Mouse (Mus musculus): ENCODE results near the gene Tsc22d4. TPM values are rescaled to one million over a fixed set of nuclear protein-coding genes. Genes with fewer than 3 reads are reported as not detected.

Gene Tsc22d4
- polyA plus RNA-seq, 1 experiment = 133 TPM

DNA sequence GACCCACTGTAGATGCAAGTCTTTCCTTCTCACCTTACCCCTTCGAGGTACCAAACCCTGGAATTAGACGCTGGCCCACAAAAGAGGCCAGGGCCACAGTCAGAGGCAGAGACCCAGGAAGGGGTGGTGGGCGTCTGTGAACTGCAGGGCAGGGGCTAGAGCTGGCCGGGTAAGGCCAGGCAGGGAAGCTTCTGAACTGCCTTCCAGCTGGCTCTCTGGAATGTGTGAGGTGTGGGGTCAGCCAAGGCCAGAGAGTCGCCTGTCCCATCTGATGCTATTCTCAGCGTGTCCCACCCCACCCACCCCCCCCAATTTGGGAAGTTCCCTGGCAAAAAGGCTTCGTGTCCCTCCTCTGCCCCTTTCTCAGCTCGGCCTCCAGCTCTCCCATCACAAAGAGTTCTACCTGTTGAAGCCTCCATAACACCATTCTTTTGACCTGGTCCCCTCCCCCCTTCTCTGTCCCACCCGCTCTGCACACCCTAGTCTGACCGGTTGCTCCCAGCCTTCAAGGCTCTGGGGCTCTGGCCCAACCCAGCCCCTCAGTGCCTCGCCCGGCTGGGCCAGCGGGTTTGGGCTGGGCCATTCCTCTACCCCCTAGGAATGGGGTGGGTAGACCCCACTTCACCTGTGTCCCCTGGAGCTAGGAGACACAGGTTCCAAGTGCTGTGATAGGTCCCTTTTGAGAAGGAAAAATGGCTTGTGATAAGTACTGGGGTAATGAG is 7.7 kb downstream of the Tsc22d4 start:
- DNase-seq (ENCODE audit: low read depth in 1 of 2, low spot score in 2 of 2) = no peak
- Histone ChIP-seq H3K4me3 (ENCODE audit: extremely low read depth, insufficient read depth, insufficient read length) (no peak overlapping the region), H3K27me3 (ENCODE audit: control insufficient read depth, insufficient read depth, low read length) (no peaks in the 10 kb centered on the region), H3K4me1 (ENCODE audit: control insufficient read depth, insufficient read depth, insufficient read length) (peaks cover 13% of the 10 kb centered on the region; the same call in 1 of the 2 replicates), H3K36me3 (ENCODE audit: control insufficient read depth, insufficient read depth, low read length) (peaks cover 37% of the 10 kb centered on the region), H3K27ac (ENCODE audit: insufficient read depth, low read length) (no peak overlapping the region)
- 86% methylated on average over 13 of the region's 13 CpGs for WGBS
- no peak for TF ChIP-seq CTCF (IDR thresholded peaks at IDR 0.05; ENCODE audit: extremely low read depth, insufficient read depth, insufficient read length, insufficient replicate concordance)
- TF ChIP-seq POLR2A (IDR thresholded peaks at IDR 0.05; ENCODE audit: low read depth, low read length) = no peak

DNA sequence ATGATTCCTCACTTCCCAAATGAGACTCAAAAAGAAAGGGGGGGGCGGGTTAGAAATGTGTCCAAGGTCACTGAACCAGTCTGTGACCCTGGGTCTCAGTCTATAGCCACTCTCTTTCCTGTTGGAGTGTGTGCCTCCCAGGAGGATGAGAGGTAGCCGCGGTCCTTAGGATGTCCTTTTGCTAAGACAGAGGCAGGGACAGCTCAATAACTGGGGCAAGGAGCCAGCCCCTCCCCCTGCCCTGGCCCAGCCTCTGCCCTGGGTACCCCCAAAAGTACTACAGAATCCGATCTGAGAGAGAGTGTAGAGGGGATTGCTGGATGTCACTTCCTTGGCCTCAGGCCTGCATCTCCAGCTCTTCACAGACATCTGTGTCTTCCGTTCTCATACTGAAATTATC is 9.9 kb downstream of the Tsc22d4 start:
- WGBS = 87% methylated on average over 5 of the region's 5 CpGs
- Histone ChIP-seq H3K27ac (ENCODE audit: insufficient read depth, low read length) (no peak overlapping the region), H3K4me1 (ENCODE audit: control insufficient read depth, insufficient read depth, insufficient read length) (peaks cover 2% of the 10 kb centered on the region; the same call in 1 of the 2 replicates), H3K27me3 (ENCODE audit: control insufficient read depth, insufficient read depth, low read length) (no peaks in the 10 kb centered on the region), H3K4me3 (ENCODE audit: extremely low read depth, insufficient read depth, insufficient read length) (no peak overlapping the region), H3K36me3 (ENCODE audit: control insufficient read depth, insufficient read depth, low read length) (peaks cover 51% of the 10 kb centered on the region)
- no peak for TF ChIP-seq POLR2A (IDR thresholded peaks at IDR 0.05; ENCODE audit: low read depth, low read length)
- TF ChIP-seq CTCF (IDR thresholded peaks at IDR 0.05; ENCODE audit: extremely low read depth, insufficient read depth, insufficient read length, insufficient replicate concordance) = no peak
- no peak for DNase-seq (ENCODE audit: low read depth in 1 of 2, low spot score in 2 of 2)

DNA sequence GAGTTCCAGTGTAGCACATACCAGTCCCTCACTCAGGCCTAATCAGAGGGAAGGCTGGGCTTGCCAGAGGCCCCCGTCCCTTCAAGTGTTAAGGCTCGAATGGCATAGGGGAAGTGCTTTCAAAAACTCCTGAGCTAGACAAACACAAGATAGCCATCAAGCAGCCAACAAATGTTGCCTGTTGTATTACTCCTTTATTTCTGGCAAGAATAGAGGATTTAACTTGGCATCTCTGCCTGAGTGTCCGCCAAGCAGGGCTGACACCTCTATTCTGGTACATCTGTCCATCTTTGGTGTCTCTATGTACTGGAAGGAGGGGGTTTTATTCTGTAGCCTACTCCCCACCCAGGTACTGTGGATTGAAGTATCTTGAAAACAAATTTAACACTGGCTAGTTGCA is 10.6 kb downstream of the Tsc22d4 start:
- Histone ChIP-seq H3K27ac (ENCODE audit: insufficient read depth, low read length) (no peak overlapping the region), H3K36me3 (ENCODE audit: control insufficient read depth, insufficient read depth, low read length) (peaks cover 49% of the 10 kb centered on the region), H3K4me3 (ENCODE audit: extremely low read depth, insufficient read depth, insufficient read length) (no peak overlapping the region), H3K4me1 (ENCODE audit: control insufficient read depth, insufficient read depth, insufficient read length) (peaks cover 2% of the 10 kb centered on the region; the same call in 1 of the 2 replicates), H3K27me3 (ENCODE audit: control insufficient read depth, insufficient read depth, low read length) (no peaks in the 10 kb centered on the region)
- no peak for DNase-seq (ENCODE audit: low read depth in 1 of 2, low spot score in 2 of 2)
- 72% methylated on average over 3 of the region's 3 CpGs for WGBS
- TF ChIP-seq CTCF (IDR thresholded peaks at IDR 0.05; ENCODE audit: extremely low read depth, insufficient read depth, insufficient read length, insufficient replicate concordance) = no peak
- TF ChIP-seq POLR2A (IDR thresholded peaks at IDR 0.05; ENCODE audit: low read depth, low read length) = no peak

DNA sequence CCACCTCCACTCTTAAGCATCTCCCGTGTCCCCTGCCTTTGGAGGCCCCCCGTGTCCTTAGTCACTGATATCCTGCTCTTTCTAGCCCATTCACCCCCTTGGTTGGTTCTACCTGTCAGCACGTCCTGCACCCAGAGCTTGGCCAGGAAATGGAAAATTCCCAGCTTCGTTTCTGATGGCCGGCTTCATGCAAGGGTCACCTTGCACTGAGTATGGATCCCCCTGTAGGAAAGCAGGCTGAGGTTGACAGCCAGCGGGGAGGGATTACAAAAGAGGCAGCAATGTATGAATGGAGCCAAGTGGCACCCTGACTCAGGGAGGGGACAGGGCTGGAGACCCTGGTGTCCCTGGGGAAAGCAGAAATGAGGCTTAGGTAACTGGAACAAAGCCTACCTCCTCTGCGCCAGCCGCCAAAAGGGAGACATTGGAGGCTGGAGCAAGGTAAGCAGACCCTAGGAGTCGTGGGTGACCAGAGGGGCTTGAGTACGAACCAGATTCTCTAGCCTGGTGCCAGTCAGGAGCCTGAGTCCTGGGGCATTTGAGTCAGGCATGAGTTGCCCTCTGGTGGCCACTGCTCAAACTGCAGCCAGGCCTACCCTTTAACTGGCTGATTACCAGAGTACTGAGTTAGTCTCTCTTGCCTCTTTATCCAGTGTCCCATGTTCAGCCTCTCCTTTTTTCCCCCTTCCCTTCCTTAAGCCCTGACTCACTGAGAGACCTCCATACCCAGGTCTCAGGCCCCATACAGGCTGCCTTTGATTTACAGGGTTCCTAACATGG is 11.5 kb downstream of the Tsc22d4 start:
- TF ChIP-seq CTCF (IDR thresholded peaks at IDR 0.05; ENCODE audit: extremely low read depth, insufficient read depth, insufficient read length, insufficient replicate concordance) = peak; percentile 94; the same call in 1 of the 2 replicates
- TF ChIP-seq POLR2A (IDR thresholded peaks at IDR 0.05; ENCODE audit: low read depth, low read length) = no peak
- 59% methylated on average over 10 of the region's 10 CpGs for WGBS
- Histone ChIP-seq H3K27ac (ENCODE audit: insufficient read depth, low read length) (no peak overlapping the region), H3K4me1 (ENCODE audit: control insufficient read depth, insufficient read depth, insufficient read length) (peaks cover 2% of the 10 kb centered on the region; the same call in 1 of the 2 replicates), H3K36me3 (ENCODE audit: control insufficient read depth, insufficient read depth, low read length) (peaks cover 42% of the 10 kb centered on the region), H3K4me3 (ENCODE audit: extremely low read depth, insufficient read depth, insufficient read length) (no peak overlapping the region), H3K27me3 (ENCODE audit: control insufficient read depth, insufficient read depth, low read length) (no peaks in the 10 kb centered on the region)
- peak; percentile 65 to 84 for DNase-seq (ENCODE audit: low read depth in 1 of 2, low spot score in 2 of 2)

DNA sequence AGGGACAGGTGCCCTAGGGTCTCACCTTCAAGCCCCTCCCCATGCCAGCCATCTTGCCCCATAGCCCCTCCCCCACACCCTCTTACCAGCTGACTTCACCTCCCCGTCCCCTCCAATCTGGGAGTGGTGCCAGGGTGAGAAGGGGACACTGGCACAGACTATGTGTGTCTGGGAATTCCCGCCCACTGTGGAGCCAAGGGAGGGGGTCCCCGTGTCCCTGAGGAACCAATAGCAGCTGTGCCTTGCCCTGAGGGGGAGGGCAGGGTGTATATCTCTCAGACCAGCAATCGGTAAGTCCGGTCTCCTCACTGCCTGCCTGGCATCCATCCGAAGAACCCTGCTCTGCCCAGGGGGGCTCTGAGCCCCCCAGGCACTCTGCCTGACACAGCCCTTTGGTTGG is 12.4 kb downstream of the Tsc22d4 start:
- H3K4me3 ChIP-seq (ENCODE audit: extremely low read depth, insufficient read depth, insufficient read length) = no peak overlapping the region
- no peak for TF ChIP-seq POLR2A (IDR thresholded peaks at IDR 0.05; ENCODE audit: low read depth, low read length)
- no peak for TF ChIP-seq CTCF (IDR thresholded peaks at IDR 0.05; ENCODE audit: extremely low read depth, insufficient read depth, insufficient read length, insufficient replicate concordance)
- no peak for DNase-seq (ENCODE audit: low read depth in 1 of 2, low spot score in 2 of 2)
- H3K4me1 ChIP-seq (ENCODE audit: control insufficient read depth, insufficient read depth, insufficient read length) = peaks cover 2% of the 10 kb centered on the region; the same call in 1 of the 2 replicates
- 92% methylated on average over 6 of the region's 6 CpGs for WGBS
- no peak overlapping the region for H3K27ac ChIP-seq (ENCODE audit: insufficient read depth, low read length)
- H3K36me3 ChIP-seq (ENCODE audit: control insufficient read depth, insufficient read depth, low read length) = peaks cover 36% of the 10 kb centered on the region
- no peaks in the 10 kb centered on the region for H3K27me3 ChIP-seq (ENCODE audit: control insufficient read depth, insufficient read depth, low read length)

DNA sequence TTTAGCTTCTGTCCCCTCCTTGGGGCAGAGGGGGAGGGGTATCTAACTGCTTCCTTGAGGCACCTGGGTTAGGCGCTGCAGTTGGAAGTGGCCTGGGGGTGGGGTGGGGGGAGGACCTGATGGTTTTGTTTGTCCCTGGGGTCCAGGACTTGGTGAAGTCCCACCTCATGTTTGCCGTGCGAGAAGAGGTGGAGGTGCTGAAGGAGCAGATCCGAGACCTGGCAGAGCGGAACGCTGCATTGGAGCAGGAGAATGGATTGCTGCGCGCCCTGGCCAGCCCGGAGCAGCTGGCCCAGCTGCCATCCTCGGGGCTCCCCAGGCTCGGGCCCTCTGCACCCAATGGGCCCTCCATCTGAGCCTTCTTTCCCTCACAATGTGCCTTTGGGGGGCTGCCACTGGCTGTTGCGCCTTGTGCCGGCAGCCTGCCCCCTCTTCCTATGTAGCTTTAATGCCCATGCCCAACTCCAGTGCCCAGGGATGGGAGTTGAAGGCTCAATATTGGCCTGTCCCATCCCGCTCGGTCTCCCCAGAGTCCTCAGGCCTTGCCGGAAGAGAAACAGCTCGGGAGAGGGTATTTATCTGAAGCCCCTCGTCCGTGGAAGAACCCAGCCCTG is 13.5 kb downstream of the Tsc22d4 start:
- Histone ChIP-seq H3K36me3 (ENCODE audit: control insufficient read depth, insufficient read depth, low read length) (peaks cover 27% of the 10 kb centered on the region), H3K27me3 (ENCODE audit: control insufficient read depth, insufficient read depth, low read length) (no peaks in the 10 kb centered on the region), H3K4me1 (ENCODE audit: control insufficient read depth, insufficient read depth, insufficient read length) (peaks cover 2% of the 10 kb centered on the region; the same call in 1 of the 2 replicates), H3K4me3 (ENCODE audit: extremely low read depth, insufficient read depth, insufficient read length) (no peak overlapping the region), H3K27ac (ENCODE audit: insufficient read depth, low read length) (no peak overlapping the region)
- DNase-seq (ENCODE audit: low read depth in 1 of 2, low spot score in 2 of 2) = no peak
- WGBS = 93% methylated on average over 19 of the region's 19 CpGs
- no peak for TF ChIP-seq POLR2A (IDR thresholded peaks at IDR 0.05; ENCODE audit: low read depth, low read length)
- no peak for TF ChIP-seq CTCF (IDR thresholded peaks at IDR 0.05; ENCODE audit: extremely low read depth, insufficient read depth, insufficient read length, insufficient replicate concordance)

Measured in spleen, adult 2 months (tissue).